Mouse (Mus musculus) CH12F3 (cell line): Measurements from ENCODE around the gene Anapc10.

ENCODE experiments used
- in situ Hi-C: fragments of 300-500 bp; cut with MboI; formaldehyde crosslinking; loops from 2 replicates; pipeline ENCODE4 v1.14.3; 2020; ENCODE audit warnings: low sequenced_read_pairs

The Anapc10 gene

GRCm38 (mm10) chr8:79826534-79826933 lies 114.9 kb downstream of the Anapc10 start:
- in situ Hi-C loops = no loop called here
